Mouse (Mus musculus) hindbrain, embryonic 16.5 days (tissue): ENCODE results near the gene Kctd13. TPM values are rescaled to one million over a fixed set of nuclear protein-coding genes. Genes with fewer than 3 reads are reported as not detected.

Source experiments
- ATAC-seq: fragments of 200-750 bp; cut with Nextera tagmentation; 2 replicates; pipeline ENCODE4 v1.8.0; 2017; ENCODE audit warnings: moderate TSS enrichment, moderate library complexity
- H3K27ac ChIP-seq: fragments of 300-500 bp; sonication (generic); 2 replicates; pipeline ENCODE4 v1.5.1; 2014; ENCODE audit warnings: low read depth, mild to moderate bottlenecking, control low read depth, low read length, moderate library complexity
- H3K27me3 ChIP-seq: fragments of 300-500 bp; sonication (generic); replicated peaks from 2 replicates; pipeline ENCODE4 v1.6.1; 2014; ENCODE audit warnings: low read length; ENCODE audit not compliant: control insufficient read depth, insufficient read depth
- H3K36me3 ChIP-seq: fragments of 300-500 bp; sonication (generic); 2 replicates; pipeline ENCODE4 v1.6.1; 2014; ENCODE audit warnings: mild to moderate bottlenecking, low read length, moderate library complexity, mixed read lengths; ENCODE audit not compliant: control insufficient read depth, insufficient read depth
- H3K4me1 ChIP-seq: fragments of 300-500 bp; sonication (generic); 2 replicates; pipeline ENCODE4 v1.6.1; 2014; ENCODE audit warnings: low read depth, low read length; ENCODE audit not compliant: control insufficient read depth, insufficient read depth
- H3K4me2 ChIP-seq: fragments of 300-500 bp; sonication (generic); 2 replicates; pipeline ENCODE4 v1.6.1; 2014; ENCODE audit warnings: mild to moderate bottlenecking, low read length, control low read depth, moderate library complexity
- H3K4me3 ChIP-seq: fragments of 300-500 bp; sonication (generic); 2 replicates; pipeline ENCODE4 v1.5.1; 2014; ENCODE audit warnings: mild to moderate bottlenecking, low read length, control low read depth, moderate library complexity
- H3K9ac ChIP-seq: fragments of 300-500 bp; sonication (generic); 2 replicates; pipeline ENCODE4 v1.6.1; 2014; ENCODE audit warnings: low read depth, mild to moderate bottlenecking, control low read depth, low read length, moderate library complexity
- H3K9me3 ChIP-seq: fragments of 300-500 bp; sonication (generic); 2 replicates; pipeline ENCODE4 v1.6.1; 2014; ENCODE audit warnings: mild to moderate bottlenecking, low read length, moderate library complexity; ENCODE audit not compliant: control insufficient read depth
- WGBS: fragments of 180-500 bp; shearing (Covaris S2); extraction: QIAGEN DNeasy Blood & Tissue Kit; methylation state at CpG from one replicate; pipeline ENCODE4 v1.1.7; 2014; 5-methylcytosine and 5-hydroxymethylcytosine counted together
- polyA plus RNA-seq: library from polyadenylated mRNA; unstranded; fragments of >200 nt; fragmentation: Nextera tagmentation; extraction: Ambion mirVana; gene quantifications from 2 replicates; pipeline ENCODE4 v1.2.1, GENCODE M21; 2015

Kctd13 gene
- polyA plus RNA-seq, 1 experiment from 2014 or later: 134 TPM

GRCm38 (mm10) chr7:126926299-126926698 lies 2.4 kb upstream of the Kctd13 start:
- no peaks in the 10 kb centered on the region for H3K9me3 ChIP-seq
- H3K36me3 ChIP-seq: no peaks in the 10 kb centered on the region
- H3K9ac ChIP-seq: no peak overlapping the region
- no peak for ATAC-seq
- H3K27ac ChIP-seq: no peak overlapping the region
- H3K4me1 ChIP-seq: peaks cover 6% of the 10 kb centered on the region
- H3K4me3 ChIP-seq: no peak overlapping the region
- no peaks in the 10 kb centered on the region for H3K27me3 ChIP-seq
- H3K4me2 ChIP-seq: no peak overlapping the region
- WGBS: 69% methylated on average over 3 of the region's 3 CpGs

DNA sequence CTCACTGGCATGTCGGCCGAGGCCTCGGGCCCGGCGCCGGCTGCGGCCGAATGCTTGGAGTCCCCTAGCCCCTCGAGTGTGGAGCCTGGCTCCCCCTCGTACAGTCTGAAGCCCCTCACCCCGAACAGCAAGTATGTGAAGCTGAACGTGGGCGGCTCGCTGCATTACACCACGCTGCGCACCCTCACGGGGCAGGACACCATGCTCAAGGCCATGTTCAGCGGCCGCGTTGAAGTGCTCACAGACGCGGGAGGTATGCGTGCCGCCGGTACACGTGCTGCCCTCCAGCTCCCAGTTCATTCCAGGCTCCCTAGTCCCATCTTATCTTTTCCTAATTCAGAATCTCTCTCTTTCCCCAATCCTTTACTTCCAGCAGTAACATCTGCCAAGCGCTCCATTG lies 367 bp downstream of the Kctd13 start:
- H3K4me1 ChIP-seq: peaks cover 6% of the 10 kb centered on the region
- peak overlapping the region; percentile 67 for H3K4me3 ChIP-seq
- peak; percentile 78 for ATAC-seq
- H3K27ac ChIP-seq: peak overlapping the region; percentile 81
- H3K36me3 ChIP-seq: no peaks in the 10 kb centered on the region
- no peaks in the 10 kb centered on the region for H3K27me3 ChIP-seq
- no peaks in the 10 kb centered on the region for H3K9me3 ChIP-seq
- peak overlapping the region; percentile 85 for H3K9ac ChIP-seq
- peak overlapping the region; percentile 88 for H3K4me2 ChIP-seq
- under 1% methylated on average over 21 of the region's 27 CpGs for WGBS

DNA sequence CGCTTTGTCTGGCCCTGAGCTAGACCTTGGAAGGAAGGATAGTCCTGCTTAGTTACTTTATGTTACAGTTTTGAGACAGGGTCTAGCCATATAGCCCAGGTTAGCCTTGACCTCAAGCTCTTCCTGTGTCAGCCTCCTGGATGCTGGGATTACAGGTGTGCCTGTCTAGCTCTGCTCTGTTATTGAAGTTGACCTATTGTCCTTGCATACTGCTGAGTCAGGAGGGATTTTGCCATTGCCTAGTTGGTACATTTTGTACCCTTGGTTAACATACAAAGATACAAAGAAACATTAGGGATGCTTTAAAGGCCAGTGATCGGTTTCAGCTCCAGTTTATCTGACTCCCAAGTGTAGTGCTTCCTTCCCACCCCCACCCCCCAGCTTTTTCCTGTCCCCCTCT lies 4.0 kb downstream of the Kctd13 start:
- Histone ChIP-seq H3K27me3 (no peaks in the 10 kb centered on the region), H3K4me2 (no peak overlapping the region), H3K27ac (no peak overlapping the region), H3K9me3 (peaks cover under 1% of the 10 kb centered on the region; the same call in 1 of the 2 replicates), H3K4me1 (peaks cover 6% of the 10 kb centered on the region), H3K9ac (no peak overlapping the region), H3K36me3 (peaks cover 10% of the 10 kb centered on the region), H3K4me3 (no peak overlapping the region)
- no peak for ATAC-seq
- 88% methylated on average over 2 of the region's 2 CpGs for WGBS

DNA sequence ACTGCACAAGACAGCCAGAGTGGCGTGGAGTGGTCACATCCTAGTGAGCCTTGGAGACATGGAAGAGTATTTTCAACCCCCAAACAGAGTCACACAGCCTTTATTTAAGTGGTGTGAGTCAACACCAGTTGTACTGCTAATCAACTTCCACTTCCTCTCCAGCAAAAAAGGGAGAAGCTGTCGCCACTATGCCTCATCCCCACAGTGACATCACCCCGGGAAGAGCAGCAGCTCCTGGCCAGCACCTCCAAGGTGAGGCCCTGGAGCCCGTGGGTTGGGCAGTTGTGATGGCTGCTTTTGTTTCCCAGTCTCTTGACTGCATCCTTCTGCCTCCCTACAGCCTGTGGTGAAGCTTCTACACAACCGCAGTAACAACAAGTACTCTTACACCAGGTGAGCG lies 12.5 kb downstream of the Kctd13 start:
- Histone ChIP-seq H3K36me3 (peaks cover 30% of the 10 kb centered on the region), H3K9ac (no peak overlapping the region)

GRCm38 (mm10) chr7:126941801-126942200 lies 13.1 kb downstream of the Kctd13 start:
- 44% methylated on average over 5 of the region's 5 CpGs for WGBS
- Histone ChIP-seq H3K27me3 (no peaks in the 10 kb centered on the region), H3K4me3 (no peak overlapping the region), H3K4me1 (no peaks in the 10 kb centered on the region; the same call in 1 of the 2 replicates), H3K9me3 (peaks cover 2% of the 10 kb centered on the region; the same call in 1 of the 2 replicates), H3K36me3 (peaks cover 27% of the 10 kb centered on the region), H3K27ac (no peak overlapping the region), H3K9ac (no peak overlapping the region), H3K4me2 (no peak overlapping the region)
- no peak for ATAC-seq

More for the DNA sequence above, 12.5 kb downstream of the Kctd13 start:
- WGBS: 51% methylated on average over 6 of the region's 6 CpGs
- peaks cover 2% of the 10 kb centered on the region; the same call in 1 of the 2 replicates for H3K9me3 ChIP-seq
- no peak overlapping the region for H3K4me3 ChIP-seq
- no peak overlapping the region for H3K4me2 ChIP-seq
- H3K27ac ChIP-seq: no peak overlapping the region
- no peaks in the 10 kb centered on the region for H3K27me3 ChIP-seq
- ATAC-seq: no peak
- H3K4me1 ChIP-seq: no peaks in the 10 kb centered on the region

- H3K36me3 ChIP-seq: peaks cover 18% of the 10 kb centered on the region
- no peak overlapping the region for H3K27ac ChIP-seq
- no peaks in the 10 kb centered on the region for H3K9me3 ChIP-seq
- H3K9ac ChIP-seq: no peak overlapping the region
- H3K4me2 ChIP-seq: no peak overlapping the region
- WGBS: 46% methylated on average over 3 of the region's 3 CpGs
- no peak overlapping the region for H3K4me3 ChIP-seq
- ATAC-seq: no peak
- H3K27me3 ChIP-seq: no peaks in the 10 kb centered on the region
- H3K4me1 ChIP-seq: peaks cover 13% of the 10 kb centered on the region
These were observed 17.9 kb downstream of the Kctd13 start for GRCm38 (mm10) chr7:126946530-126946929.

- no peak for ATAC-seq
- no peaks in the 10 kb centered on the region for H3K27me3 ChIP-seq
- H3K4me2 ChIP-seq: peak overlapping the region; percentile 93
- peaks cover 9% of the 10 kb centered on the region for H3K36me3 ChIP-seq
- peak overlapping the region; percentile 70 for H3K4me3 ChIP-seq
- no peaks in the 10 kb centered on the region for H3K9me3 ChIP-seq
- peaks cover 28% of the 10 kb centered on the region for H3K4me1 ChIP-seq
- H3K9ac ChIP-seq: peak overlapping the region; percentile 78
- peak overlapping the region; percentile 93 for H3K27ac ChIP-seq
- 78% methylated on average over 10 of the region's 10 CpGs for WGBS
These were observed 19.9 kb downstream of the Kctd13 start for GRCm38 (mm10) chr7:126948626-126949025.

- Histone ChIP-seq H3K9me3 (no peaks in the 10 kb centered on the region), H3K4me3 (peak within 1 kb of the TSS; percentile 70), H3K9ac (peak within 1 kb of the TSS; percentile 78), H3K27ac (peak within 1 kb of the TSS; percentile 93), H3K4me1 (peaks cover 28% of the 10 kb centered on the region), H3K4me2 (peak within 1 kb of the TSS; percentile 93), H3K36me3 (peaks cover 6% of the 10 kb centered on the region), H3K27me3 (no peaks in the 10 kb centered on the region)
- ATAC-seq: peak; percentile 70
- WGBS: under 1% methylated on average over 21 of the region's 21 CpGs
These were observed 20.7 kb downstream of the Kctd13 start, which contains the start of gene Asphd1 for GRCm38 (mm10) chr7:126949403-126949792. Gene Asphd1, minus strand, starts transcription at chr7:126949582.

- H3K9me3 ChIP-seq: no peaks in the 10 kb centered on the region
- H3K27ac ChIP-seq: peak within 1 kb of the TSS; percentile 93
- peaks cover 28% of the 10 kb centered on the region for H3K4me1 ChIP-seq
- H3K27me3 ChIP-seq: no peaks in the 10 kb centered on the region
- H3K4me3 ChIP-seq: peak within 1 kb of the TSS; percentile 70
- H3K9ac ChIP-seq: peak within 1 kb of the TSS; percentile 78
- H3K36me3 ChIP-seq: peaks cover 4% of the 10 kb centered on the region
- ATAC-seq: peak; percentile 92
- peak within 1 kb of the TSS; percentile 93 for H3K4me2 ChIP-seq
- under 1% methylated on average over 36 of the region's 42 CpGs for WGBS
These were observed 21.3 kb downstream of the Kctd13 start, which contains the start of gene Sez6l2 for GRCm38 (mm10) chr7:126949793-126950646. Gene Sez6l2, plus strand, starts transcription at chr7:126950563.
